Mouse (Mus musculus) mouse trophoblast stem cell (cell line): ENCODE measurements around the gene Btbd35f29.
"Not testable (repeated sequence)": the region's sequence is repeated elsewhere in the genome, so short reads cannot be mapped to it uniquely, and the experiment has no call there.

ENCODE experiments used
- in situ Hi-C, 2 experiments: fragments of 300-500 bp; cut with MseI, MboI; formaldehyde crosslinking; loops; 2 replicates in 1 of 2; 3 replicates in 1 of 2; pipeline ENCODE4 v1.15.1; 2025

Gene Btbd35f29

GRCm38 (mm10) chrX:31117374-31117773, at the start of gene Btbd35f29:
TSS of gene Btbd35f29 (plus strand) at chrX:31117674.
- in situ Hi-C loops, result not testable (repeated sequence)

DNA sequence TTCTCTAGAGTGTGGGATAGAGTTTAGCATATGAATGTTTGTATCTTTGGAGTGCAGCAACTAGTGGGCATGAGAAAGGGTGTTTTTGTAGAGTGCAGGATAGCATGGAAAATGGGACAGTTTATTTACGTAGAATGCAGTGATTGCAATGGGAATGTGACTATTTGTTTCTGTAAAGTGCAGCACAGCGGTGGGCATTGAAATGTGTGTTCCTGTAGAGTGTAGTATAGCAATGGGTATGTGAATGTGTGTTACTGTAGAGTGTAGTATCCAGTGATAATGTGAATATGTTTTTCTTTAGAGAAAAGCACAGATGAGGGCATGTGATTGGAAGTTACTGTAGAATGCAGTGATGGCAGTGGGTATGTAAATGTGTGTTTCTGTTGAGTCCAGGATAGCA, 23.9 kb downstream of the Btbd35f29 start:
- in situ Hi-C loops, result not testable (repeated sequence)

- in situ Hi-C loops, result not testable (repeated sequence)
Measured at GRCm38 (mm10) chrX:31145144-31145543, 27.7 kb downstream of the Btbd35f29 start.

- in situ Hi-C loops, result not testable (repeated sequence)
Measured at GRCm38 (mm10) chrX:31145835-31146234, 28.4 kb downstream of the Btbd35f29 start.

GRCm38 (mm10) chrX:31158534-31159085, 41.1 kb downstream of the Btbd35f29 start:
- in situ Hi-C loops, result not testable (repeated sequence)

- in situ Hi-C loops, result not testable (repeated sequence)
Measured at GRCm38 (mm10) chrX:31159450-31160322, 42.2 kb downstream of the Btbd35f29 start.

DNA sequence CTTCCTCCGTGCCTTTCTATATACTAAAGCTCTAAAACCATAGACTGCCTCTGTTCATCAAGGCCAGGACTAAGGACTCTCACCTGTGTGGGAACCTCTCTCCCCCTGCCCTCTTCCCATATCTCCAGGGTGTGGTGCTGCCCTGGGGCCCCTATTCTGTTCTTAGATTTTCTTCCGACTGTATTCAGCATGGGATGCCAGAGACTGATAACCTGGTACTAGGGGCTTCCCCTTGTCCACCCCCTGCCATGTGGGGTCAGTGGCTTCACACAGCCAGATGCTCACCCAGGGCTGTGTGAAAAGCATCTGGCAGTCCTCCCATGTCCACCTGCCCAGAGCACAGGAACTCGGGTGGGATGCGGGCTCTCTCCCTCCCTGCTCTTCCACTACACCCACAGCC, 43.1 kb downstream of the Btbd35f29 start:
- in situ Hi-C loops, result not testable (repeated sequence)

GRCm38 (mm10) chrX:31162638-31163037, 45.2 kb downstream of the Btbd35f29 start:
- in situ Hi-C loops, result not testable (repeated sequence)

- in situ Hi-C loops, result not testable (repeated sequence)
Measured at GRCm38 (mm10) chrX:31165193-31165592, 47.7 kb downstream of the Btbd35f29 start.
